8 mouse cellular contexts compared by ENCODE assay signal in genomic region chrX:13229891-13230614, GRCm38 (mm10). TPM values are rescaled to one million over a fixed set of nuclear protein-coding genes. Genes with fewer than 3 reads are reported as not detected.
DNase-seq lines count a peak whose midpoint lies in the region; ATAC-seq and TF ChIP-seq lines count a peak whose summit lies in the region.

No protein-coding gene starts in this region.

- no peak for TF ChIP-seq CTCF in testis, adult 2 months (IDR thresholded peaks at IDR 0.05; ENCODE audit: control insufficient read depth, insufficient read depth, insufficient replicate concordance, low read depth, low read length)
- no peak for TF ChIP-seq CTCF in olfactory bulb, adult 2 months (IDR thresholded peaks at IDR 0.05; ENCODE audit: insufficient read depth, low read depth, low read length)

- peaks cover 2% of the 10 kb centered on the region; the same call in 1 of the 2 replicates for H3K4me1 ChIP-seq in testis, adult 2 months (ENCODE audit: control insufficient read depth, insufficient read depth, low read length)
- 0 out of 2 replicates have a peak, but pooled peaks cover 2% of the 10 kb centered on the region for H3K4me1 ChIP-seq in brown adipose tissue, adult 24 weeks (ENCODE audit: control insufficient read depth, insufficient read depth, insufficient read length, low read length)
- H3K4me1 ChIP-seq in forebrain, embryonic 11.5 days (replicated peaks; ENCODE audit: control insufficient read depth, insufficient read depth, low read length): no peaks in the 10 kb centered on the region
- peaks cover 19% of the 10 kb centered on the region for H3K4me1 ChIP-seq in liver, embryonic 15.5 days (replicated peaks)
- H3K4me1 ChIP-seq in olfactory bulb, adult 2 months (ENCODE audit: control insufficient read depth, insufficient read depth, low read length): 0 out of 2 replicates have a peak, but pooled peaks cover 3% of the 10 kb centered on the region

- H3K9me3 ChIP-seq in forebrain, embryonic 11.5 days (ENCODE audit: control insufficient read depth, low read length): no peaks in the 10 kb centered on the region
- H3K9me3 ChIP-seq in liver, embryonic 15.5 days (replicated peaks): no peaks in the 10 kb centered on the region

- H3K4me2 ChIP-seq in forebrain, embryonic 11.5 days (ENCODE audit: low read depth, low read length, severe bottlenecking): peak overlapping the region; percentile 44
- H3K4me2 ChIP-seq in liver, embryonic 15.5 days: peak overlapping the region; percentile 68

- no peaks in the 10 kb centered on the region for H3K36me3 ChIP-seq in testis, adult 2 months (ENCODE audit: control insufficient read depth, insufficient read depth, low read length)
- no peaks in the 10 kb centered on the region for H3K36me3 ChIP-seq in forebrain, embryonic 11.5 days (ENCODE audit: control insufficient read depth, insufficient read depth, low read length)
- H3K36me3 ChIP-seq in liver, embryonic 15.5 days (replicated peaks): no peaks in the 10 kb centered on the region

- TF ChIP-seq POLR2A in testis, adult 2 months (IDR thresholded peaks at IDR 0.05; ENCODE audit: control insufficient read depth, low read depth, low read length): no peak
- TF ChIP-seq POLR2A in olfactory bulb, adult 2 months (IDR thresholded peaks at IDR 0.05; ENCODE audit: insufficient read depth, low read depth, low read length): no peak

- peak; percentile 29 for ATAC-seq in forebrain, embryonic 11.5 days (replicated peaks; ENCODE audit: low FRiP score)
- ATAC-seq in liver, embryonic 15.5 days (ENCODE audit: insufficient read depth): 0 out of 2 replicates have a peak, but pooled peaks have one; percentile 7

- 32% methylated on average over 8 of the region's 8 CpGs for WGBS in forebrain, embryonic 11.5 days
- WGBS in liver, embryonic 15.5 days (ENCODE audit: insufficient replicate concordance): 17% methylated on average over 8 of the region's 8 CpGs
- WGBS in olfactory bulb, adult 2 months: 19% methylated on average over 8 of the region's 8 CpGs

- H3K9ac ChIP-seq in forebrain, embryonic 11.5 days (ENCODE audit: low read length): peak overlapping the region; percentile 35; the same call in 1 of the 2 replicates
- H3K9ac ChIP-seq in liver, embryonic 15.5 days: no peak overlapping the region

- peak overlapping the region; percentile 69; the same call in 1 of the 2 replicates for H3K4me3 ChIP-seq in testis, adult 2 months (ENCODE audit: control insufficient read depth, low read depth, low read length)
- H3K4me3 ChIP-seq in brown adipose tissue, adult 24 weeks (ENCODE audit: insufficient read depth, low read depth, low read length): peak overlapping the region; percentile 66
- H3K4me3 ChIP-seq in forebrain, embryonic 11.5 days (ENCODE audit: low read depth, low read length): peak overlapping the region; percentile 28
- H3K4me3 ChIP-seq in liver, embryonic 15.5 days (replicated peaks): peak overlapping the region; percentile 53
- H3K4me3 ChIP-seq in olfactory bulb, adult 2 months (ENCODE audit: insufficient read depth, low read depth, low read length): peak overlapping the region; percentile 28

- no peaks in the 10 kb centered on the region for H3K27me3 ChIP-seq in testis, adult 2 months (ENCODE audit: control insufficient read depth, insufficient read depth, low read length)
- no peaks in the 10 kb centered on the region; the same call in 1 of the 2 replicates for H3K27me3 ChIP-seq in forebrain, embryonic 11.5 days (ENCODE audit: control insufficient read depth, insufficient read depth, low read length)
- H3K27me3 ChIP-seq in liver, embryonic 15.5 days: no peaks in the 10 kb centered on the region

- no peak for DNase-seq in testis, postnatal 14 days (ENCODE audit: low spot score)
- peak; percentile 60 for DNase-seq in forebrain, embryonic 11.5 days (ENCODE audit: low spot score)
- peak; percentile 69 for DNase-seq in induced T-regulatory cell, adult 2 months (ENCODE audit: low read depth)
- no peak for DNase-seq in urinary bladder, adult 2 months (ENCODE audit: low spot score)

- H3K27ac ChIP-seq in testis, adult 2 months (ENCODE audit: control insufficient read depth, insufficient read depth, low read depth, low read length): peak overlapping the region; percentile 76
- peak overlapping the region; percentile 89 for H3K27ac ChIP-seq in brown adipose tissue, adult 24 weeks (replicated peaks; ENCODE audit: low read depth, low read length)
- H3K27ac ChIP-seq in forebrain, embryonic 11.5 days (ENCODE audit: low read depth, low read length): peak overlapping the region; percentile 79; the same call in 1 of the 2 replicates
- H3K27ac ChIP-seq in liver, embryonic 15.5 days (replicated peaks): peak overlapping the region; percentile 80
- peak overlapping the region; percentile 90; the same call in 1 of the 2 replicates for H3K27ac ChIP-seq in olfactory bulb, adult 2 months (ENCODE audit: insufficient read depth, low read depth, low read length)

RNA-seq across cellular contexts. Expression of gene Ddx3x, which starts 50.7 kb away (rescaled TPM):
- 4.6 and 5.9 TPM in 2 replicates for polyA plus RNA-seq in testis, adult 2 months (2012; rRNA removed)
- 118 and 144 TPM in 2 replicates for polyA plus RNA-seq in brown adipose tissue, adult 24 weeks (2012; ENCODE audit: insufficient read depth, insufficient read length, missing spikeins)
- polyA plus RNA-seq in forebrain, embryonic 11.5 days (2014; fragmentation: Nextera tagmentation; extraction: Ambion mirVana): 193 and 198 TPM in 2 replicates
- polyA plus RNA-seq in liver, embryonic 15.5 days (2015; fragmentation: Nextera tagmentation; extraction: Ambion mirVana): 46.0 and 46.3 TPM in 2 replicates
- polyA plus RNA-seq in olfactory bulb, adult 2 months (2012; ENCODE audit: insufficient read depth, insufficient read length, low replicate concordance, missing spikeins): 230 and 382 TPM in 2 replicates
- polyA plus RNA-seq in urinary bladder, adult 2 months (2012; rRNA removed): 61.9 and 98.8 TPM in 2 replicates

Comparison
In these comparisons a context has a peak if more than half of its experiments do, and no peak if none do; other contexts are left out.
1. DNase-seq: peak in forebrain, embryonic 11.5 days (single experiment) and induced T-regulatory cell, adult 2 months (single experiment); none in testis, postnatal 14 days (single experiment) and urinary bladder, adult 2 months (single experiment).
2. Peak in every context shown above with its lines, with median percentiles within 50 percentile points of each other: H3K27ac ChIP-seq and H3K4me3 ChIP-seq.